Mouse (Mus musculus): ENCODE measurements at regions not wholly inside any gene's neighbourhood (a gene's known extent, or its start where the extent isn't known, plus 50 kb on each side); places are given as distances from the start of the nearest gene placed in this dataset.

DNA sequence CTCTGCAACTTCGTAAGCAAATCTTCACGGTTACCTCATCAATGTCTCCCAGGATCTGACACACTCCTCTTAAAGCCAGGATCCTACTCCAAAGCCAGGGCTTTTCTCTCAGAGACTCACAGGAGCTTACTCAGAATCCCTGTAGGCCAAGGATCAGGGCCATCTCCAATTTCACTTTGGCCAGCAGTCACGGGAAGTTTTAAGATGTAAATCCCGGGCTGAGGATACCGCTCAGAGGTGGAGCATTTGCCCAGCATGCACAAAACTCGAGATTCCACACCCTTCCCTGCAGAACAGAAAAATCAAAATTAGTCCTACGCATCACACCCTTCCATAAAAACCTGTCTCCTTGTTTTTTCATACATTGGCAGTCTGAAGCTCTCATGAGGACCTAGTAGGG is 112.1 kb upstream of the Slc24a5 start:
- DNase-seq = no peak

- peak; percentile 35 for DNase-seq
Observed at GRCm38 (mm10) chr2:124959431-124959830, 108.5 kb upstream of the Slc24a5 start.

- DNase-seq = peak; percentile 17 to 45
Observed at GRCm38 (mm10) chr2:124971826-124972749, 95.8 kb upstream of the Slc24a5 start.

- DNase-seq = no peak
Observed at GRCm38 (mm10) chr2:124975106-124975505, 92.8 kb upstream of the Slc24a5 start.

GRCm38 (mm10) chr2:124990976-124991375 is 76.9 kb upstream of the Slc24a5 start:
- DNase-seq = no peak

DNA sequence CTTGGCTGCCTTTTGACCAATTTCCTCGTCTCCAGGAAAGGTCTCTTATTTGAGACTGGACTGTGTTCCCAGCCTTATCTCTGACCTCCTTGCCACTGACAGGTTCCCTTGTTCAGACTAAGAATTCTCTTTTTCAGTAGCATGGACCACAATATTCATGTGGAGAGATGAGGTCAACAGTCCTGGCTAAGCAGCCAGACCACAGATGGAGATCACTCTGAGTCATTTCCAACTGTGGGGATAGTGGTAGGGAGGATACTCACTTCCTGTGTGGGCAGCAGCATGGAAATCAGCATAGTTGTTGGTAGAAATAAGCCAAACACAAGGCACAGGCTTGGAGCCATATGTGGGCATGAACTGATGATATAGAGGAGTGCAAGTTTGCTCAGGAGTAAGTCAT is 52.9 kb upstream of the Slc24a5 start:
- DNase-seq = no peak

DNA sequence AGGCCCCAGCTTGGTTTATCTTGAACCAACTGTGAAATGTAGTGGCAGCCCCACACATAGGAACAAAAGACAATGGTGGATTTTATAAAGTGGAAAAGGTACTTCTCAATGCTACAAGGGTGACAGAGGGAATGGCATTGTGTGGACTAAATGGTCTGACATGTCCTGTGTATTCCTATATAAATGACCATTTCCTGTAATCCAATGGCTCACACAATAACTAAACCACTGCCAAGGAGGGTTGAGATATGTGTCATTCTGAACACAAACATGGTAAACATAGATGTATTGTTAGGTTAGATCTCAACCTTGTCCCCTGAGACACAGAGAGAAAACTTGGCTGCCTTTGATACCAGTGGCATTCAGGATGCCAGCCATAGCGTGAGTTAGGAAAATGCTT is 51.0 kb upstream of the Slc24a5 start:
- DNase-seq = no peak
